Mouse (Mus musculus) liver, embryonic 14.5 days (tissue): ENCODE data around the gene Crisp4. TPM values are rescaled to one million over a fixed set of nuclear protein-coding genes. Genes with fewer than 3 reads are reported as not detected.
A peak's percentile ranks its signal among the peaks of the same experiment; 100 is the strongest.

Source experiments
- ATAC-seq: fragments of 200-750 bp; cut with Nextera tagmentation; 2 replicates; pipeline ENCODE4 v1.8.0; 2017; ENCODE audit warnings: moderate number of reproducible peaks, mild to moderate bottlenecking, moderate library complexity; ENCODE audit not compliant: insufficient read depth
- DNase-seq, 3 experiments: peaks; one replicate each; pipeline ENCODE4 v3.0.0-alpha.2; 2012 to 2013; ENCODE audit warnings: low read depth in 3 of 3, low spot score in 3 of 3
- H3K27ac ChIP-seq: fragments of 300-500 bp; sonication (generic); 2 replicates; pipeline ENCODE4 v1.5.1; 2014; ENCODE audit warnings: moderate library complexity, mild to moderate bottlenecking, control low read depth, inconsistent platforms
- H3K27me3 ChIP-seq: fragments of 300-500 bp; sonication (generic); 2 replicates; pipeline ENCODE4 v1.6.1; 2014; ENCODE audit warnings: mild to moderate bottlenecking, low read length, moderate library complexity; ENCODE audit not compliant: control insufficient read depth, insufficient read depth
- H3K36me3 ChIP-seq: fragments of 300-500 bp; sonication (generic); replicated peaks from 2 replicates; pipeline ENCODE4 v1.6.1; 2014; ENCODE audit warnings: low read depth; ENCODE audit not compliant: control insufficient read depth, insufficient read depth
- H3K4me1 ChIP-seq, 2 experiments: fragments of 200-500 bp in 1 of 2; fragments of 300-500 bp in 1 of 2; sonication (generic) in 1 of 2; replicated peaks; 2 replicates each; pipeline ENCODE4 v1.6.1; 2012 to 2014; ENCODE audit warnings: antibody characterized with exemption in 1 of 2, inconsistent platforms in 1 of 2, low read length in 1 of 2; ENCODE audit not compliant: control insufficient read depth in 2 of 2, insufficient read depth in 2 of 2
- H3K4me2 ChIP-seq: fragments of 300-500 bp; sonication (generic); 2 replicates; pipeline ENCODE4 v1.6.1; 2014; ENCODE audit warnings: low read depth, mild to moderate bottlenecking, control low read depth, moderate library complexity
- H3K4me3 ChIP-seq, 2 experiments: fragments of 200-500 bp in 1 of 2; fragments of 300-500 bp in 1 of 2; sonication (generic) in 1 of 2; 2 replicates each; pipeline ENCODE4 v1.5.1; 2012 to 2014; ENCODE audit warnings: low read depth in 2 of 2, low read length in 2 of 2, mild to moderate bottlenecking in 2 of 2, control low read depth in 1 of 2, inconsistent platforms in 1 of 2, moderate library complexity in 1 of 2; ENCODE audit not compliant: insufficient read depth in 1 of 2
- H3K9ac ChIP-seq: fragments of 300-500 bp; sonication (generic); replicated peaks from 2 replicates; pipeline ENCODE4 v1.6.1; 2014; ENCODE audit warnings: mild to moderate bottlenecking, control low read depth, moderate library complexity
- H3K9me3 ChIP-seq: fragments of 300-500 bp; sonication (generic); 2 replicates; pipeline ENCODE4 v1.6.1; 2016; ENCODE audit warnings: low read length, mixed read lengths; ENCODE audit not compliant: control insufficient read depth
- CTCF ChIP-seq: IDR thresholded peaks from 2 replicates; pipeline ENCODE4 v1.5.1; 2016; ENCODE audit warnings: antibody characterized with exemption, low read depth, control low read depth
- EP300 ChIP-seq: IDR thresholded peaks from 2 replicates; pipeline ENCODE4 v1.6.1; 2016; ENCODE audit warnings: antibody characterized with exemption, low read depth
- WGBS: fragments of 180-500 bp; shearing (Covaris S2); extraction: QIAGEN DNeasy Blood & Tissue Kit; methylation state at CpG from one replicate; pipeline ENCODE4 v1.1.7; 2014; ENCODE audit not compliant: insufficient replicate concordance; 5-methylcytosine and 5-hydroxymethylcytosine counted together
- polyA plus RNA-seq, 2 experiments: library from polyadenylated mRNA; depleted of rRNA in 1 of 2; stranded (reverse) in 1 of 2; unstranded in 1 of 2; fragments of >200 nt; fragmentation: Nextera tagmentation in 1 of 2; extraction: Ambion mirVana in 1 of 2; gene quantifications; 2 replicates each; pipeline versions ENCODE4 v1.2.1 to v1.2.3; 2012 to 2014

The Crisp4 gene
- polyA plus RNA-seq, 2 experiments, result not detected

GRCm38 (mm10) chr1:18106720-18107355, 38.9 kb downstream of the Crisp4 start:
- ATAC-seq (no peak), DNase-seq (no peak)
- TF ChIP-seq CTCF, result peak; percentile 18; the same call in 1 of the 2 replicates
- TF ChIP-seq EP300, result no peak
- Histone ChIP-seq H3K36me3 (no peaks in the 10 kb centered on the region), H3K9me3 (no peaks in the 10 kb centered on the region), H3K4me1 (no peaks in the 10 kb centered on the region), H3K4me3 (no peak overlapping the region), H3K9ac (no peak overlapping the region), H3K27ac (no peak overlapping the region), H3K27me3 (no peaks in the 10 kb centered on the region), H3K4me2 (no peak overlapping the region)
- WGBS, result 23% methylated on average over 5 of the region's 5 CpGs

GRCm38 (mm10) chr1:18105866-18106529, 39.7 kb downstream of the Crisp4 start:
- no peak for DNase-seq

GRCm38 (mm10) chr1:18105029-18105865, 40.5 kb downstream of the Crisp4 start:
- no peak for ATAC-seq
- no peak overlapping the region for H3K4me3 ChIP-seq
- H3K9ac ChIP-seq, result no peak overlapping the region
- DNase-seq, result no peak
- 71% methylated on average over 1 of the region's 1 CpGs for WGBS
- no peaks in the 10 kb centered on the region for H3K27me3 ChIP-seq
- H3K4me1 ChIP-seq, result no peaks in the 10 kb centered on the region
- no peak overlapping the region for H3K4me2 ChIP-seq
- H3K27ac ChIP-seq, result no peak overlapping the region
- TF ChIP-seq CTCF (no peak), EP300 (no peak)
- no peaks in the 10 kb centered on the region for H3K36me3 ChIP-seq
- H3K9me3 ChIP-seq, result no peaks in the 10 kb centered on the region

More at GRCm38 (mm10) chr1:18105866-18106529, 39.7 kb downstream of the Crisp4 start:
- no peaks in the 10 kb centered on the region for H3K27me3 ChIP-seq
- H3K27ac ChIP-seq, result no peak overlapping the region
- no peak overlapping the region for H3K4me2 ChIP-seq
- TF ChIP-seq EP300 (no peak), CTCF (peak; percentile 3; the same call in 1 of the 2 replicates)
- no peaks in the 10 kb centered on the region for H3K9me3 ChIP-seq
- H3K4me3 ChIP-seq, result no peak overlapping the region
- no peaks in the 10 kb centered on the region for H3K36me3 ChIP-seq
- WGBS, result 39% methylated on average over 5 of the region's 5 CpGs
- no peak overlapping the region for H3K9ac ChIP-seq
- no peaks in the 10 kb centered on the region for H3K4me1 ChIP-seq
- no peak for ATAC-seq

Other genes starting within 250 kb of the Crisp4 start
- not detected in 2 replicates for gene Defb18, start 91.5 kb upstream of the Crisp4 start, polyA plus RNA-seq (2012; rRNA removed)
- not detected in 2 replicates for gene Defb18, start 91.5 kb upstream of the Crisp4 start, polyA plus RNA-seq (2014; fragmentation: Nextera tagmentation; extraction: Ambion mirVana)
- not detected in 2 replicates for gene Defb41, start 119.2 kb upstream of the Crisp4 start, polyA plus RNA-seq (2012; rRNA removed)
- not detected in 2 replicates for gene Defb41, start 119.2 kb upstream of the Crisp4 start, polyA plus RNA-seq (2014; fragmentation: Nextera tagmentation; extraction: Ambion mirVana)